Mouse (Mus musculus): ENCODE data around the gene Rtbdn.

Rtbdn gene

DNA sequence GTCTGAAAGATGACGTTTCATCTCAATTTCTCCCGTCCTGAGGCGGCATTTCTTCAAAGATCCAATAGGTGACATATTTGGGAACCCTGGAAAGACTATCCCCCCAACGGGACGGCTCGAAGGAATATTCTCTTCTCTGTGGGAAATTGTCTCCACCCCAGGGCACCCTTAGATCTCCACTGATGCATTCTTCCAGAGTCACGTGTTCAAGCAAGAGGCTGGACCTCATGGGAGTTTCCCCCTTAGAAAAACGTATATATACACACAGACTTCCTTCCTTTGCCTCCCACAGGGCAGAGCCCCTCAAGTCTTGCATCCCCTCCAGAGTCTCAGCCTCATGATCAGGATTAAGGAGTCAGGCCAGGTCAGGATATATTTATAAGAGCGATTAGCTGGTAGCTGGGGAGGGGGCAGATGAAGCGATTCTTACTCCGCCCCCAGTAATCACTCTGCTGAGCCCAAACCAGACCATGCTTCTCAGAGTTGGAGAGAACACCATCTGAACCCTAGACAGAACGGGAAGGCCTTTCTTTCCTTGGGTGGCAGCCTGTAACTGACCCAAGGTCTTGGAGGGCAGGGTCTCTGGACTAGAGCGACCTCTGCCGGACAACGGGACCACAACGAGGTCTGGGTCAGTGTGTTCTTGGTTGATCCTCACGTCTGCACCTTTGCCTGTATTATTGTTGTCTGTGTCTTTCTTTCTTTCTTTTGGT, at the start of gene Rtbdn:
TSS of gene Rtbdn (plus strand) at position 464 of the 713 bp plus-strand sequence.
- CTCF ChIA-PET = interaction anchor here in 1 of 4 experiments (0.7 to 1.0 kb wide), 3 partner anchors 16 to 287 kb away, joined by 3 read pairs; no protein-coding TSS in a partner anchor
- POLR2A ChIA-PET = interaction anchor here in 2 of 4 experiments (0.9 to 1.0 kb wide), 3 partner anchors 31 to 44 kb away, joined by 3 read pairs; no protein-coding TSS in a partner anchor

DNA sequence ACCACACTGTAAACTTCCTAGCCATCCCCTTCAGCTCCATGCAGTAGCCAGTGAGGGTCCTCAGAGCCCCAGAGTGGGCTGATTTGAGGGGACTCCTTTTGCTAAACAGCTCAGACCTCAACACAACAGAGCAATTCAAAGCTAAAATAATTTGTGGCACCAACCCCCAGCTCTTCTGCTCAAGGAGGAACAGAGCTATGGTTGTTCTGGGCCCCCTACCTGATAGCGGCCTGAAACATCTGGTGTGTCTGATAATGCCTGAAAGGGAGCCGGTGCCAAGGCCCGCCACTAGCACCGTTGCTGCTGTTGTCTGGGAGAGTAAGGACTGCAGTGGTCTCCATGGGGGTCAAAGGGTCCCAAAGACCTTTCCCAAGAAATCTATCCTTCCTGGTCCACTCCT, 45.7 kb upstream of the Rtbdn start:
- ChIA-PET CTCF (interaction anchor here in 1 of 4 experiments (0.6 to 1.0 kb wide), 3 partner anchors 12 to 253 kb away, joined by 3 to 4 read pairs (median 3); no protein-coding TSS in a partner anchor), POLR2A (interaction anchor here in 3 of 4 experiments (0.6 to 5.3 kb wide), 14 partner anchors 9 to 171 kb away, joined by 3 to 72 read pairs (median 3); partner anchors contain the start of genes Calr (in 1 of the 3), Dhps (in 1 of the 3) and Farsa (in 1 of the 3))

DNA sequence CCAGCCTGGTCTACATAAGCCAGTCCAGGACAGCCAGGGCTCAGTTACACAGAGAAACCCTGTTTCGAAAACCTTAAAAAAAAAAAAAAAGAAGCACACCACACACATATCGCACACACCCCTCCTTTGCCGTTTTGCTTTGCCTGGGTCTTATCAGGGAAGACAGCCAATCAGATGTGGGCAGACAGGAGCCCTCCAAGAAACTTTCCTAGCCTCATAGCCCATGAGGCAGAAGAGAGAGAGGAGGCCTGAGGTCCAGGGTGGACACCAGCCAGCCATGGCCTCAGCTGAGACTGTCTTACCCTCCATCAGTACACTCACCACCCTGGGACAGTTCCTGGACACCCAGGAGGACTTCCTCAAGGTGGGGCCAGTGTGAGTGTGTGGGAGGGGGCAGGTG, 45.0 kb upstream of the Rtbdn start, which contains the start of gene Klf1:
TSS of gene Klf1 (plus strand) at position 177 of the 400 bp plus-strand sequence.
- POLR2A ChIA-PET = interaction anchor here in 3 of 4 experiments (0.5 to 6.7 kb wide), 32 partner anchors 9 to 245 kb away, joined by 3 to 200 read pairs (median 14); partner anchors contain the start of genes Calr (in 2 of the 3), Gcdh (in 2 of the 3), Syce2 (in 2 of the 3) and Dhps (in 1 of the 3)
- CTCF ChIA-PET = interaction anchor here in 3 of 4 experiments (1.2 to 3.5 kb wide), 9 partner anchors 8 to 316 kb away, joined by 3 to 54 read pairs (median 12); partner anchors contain the start of genes Gcdh (in 2 of the 3) and Syce2 (in 1 of the 3)

GRCm38 (mm10) chr8:84902367-84902919, 44.3 kb upstream of the Rtbdn start:
- POLR2A ChIA-PET = interaction anchor here (0.5 to 6.7 kb wide), 100 partner anchors 9 to 570 kb away, joined by 3 to 200 read pairs (median 7); partner anchors contain the start of genes Gcdh (in 4 of the 4), Calr (in 3 of the 4), Rad23a (in 3 of the 4) and Dhps (in 2 of the 4)
- CTCF ChIA-PET = interaction anchor here (0.6 to 3.5 kb wide), 73 partner anchors 9 to 366 kb away, joined by 3 to 54 read pairs (median 5); partner anchors contain the start of genes Farsa (in 3 of the 4), Gcdh (in 3 of the 4), Syce2 (in 3 of the 4) and Calr (in 2 of the 4)

- ChIA-PET CTCF (interaction anchor here (0.5 to 3.5 kb wide), 102 partner anchors 9 to 837 kb away, joined by 3 to 54 read pairs (median 4); partner anchors contain the start of genes Farsa (in 3 of the 4), Gcdh (in 3 of the 4), Syce2 (in 3 of the 4) and Calr (in 2 of the 4)), POLR2A (interaction anchor here (0.5 to 6.7 kb wide), 141 partner anchors 8 to 1208 kb away, joined by 3 to 200 read pairs (median 5); partner anchors contain the start of genes Calr (in 4 of the 4), Gcdh (in 4 of the 4), Dhps (in 3 of the 4) and Rad23a (in 3 of the 4))
These were observed 43.7 kb upstream of the Rtbdn start for GRCm38 (mm10) chr8:84902920-84903661.

- ChIA-PET POLR2A (interaction anchor here (0.5 to 6.7 kb wide), 81 partner anchors 8 to 1842 kb away, joined by 3 to 200 read pairs (median 6); partner anchors contain the start of genes Calr (in 4 of the 4), Dhps (in 3 of the 4), Gcdh (in 3 of the 4) and Syce2 (in 3 of the 4)), CTCF (interaction anchor here (0.6 to 3.5 kb wide), 26 partner anchors 8 to 648 kb away, joined by 3 to 54 read pairs (median 7); partner anchors contain the start of genes Dand5 (in 1 of the 4), Gcdh (in 1 of the 4), Mast1 (in 1 of the 4) and Syce2 (in 1 of the 4))
These were observed 42.4 kb upstream of the Rtbdn start for GRCm38 (mm10) chr8:84904351-84904750.

GRCm38 (mm10) chr8:84907037-84907436, 39.8 kb upstream of the Rtbdn start:
- CTCF ChIA-PET = interaction anchor here in 3 of 4 experiments (0.6 to 2.3 kb wide), 5 partner anchors 22 to 1004 kb away, joined by 4 to 10 read pairs (median 8); no protein-coding TSS in a partner anchor
- POLR2A ChIA-PET = interaction anchor here in 3 of 4 experiments (0.8 to 6.7 kb wide), 19 partner anchors 7 to 164 kb away, joined by 3 to 200 read pairs (median 6); partner anchors contain the start of genes Calr (in 2 of the 3), Gcdh (in 2 of the 3), Junb (in 1 of the 3) and Rad23a (in 1 of the 3)

DNA sequence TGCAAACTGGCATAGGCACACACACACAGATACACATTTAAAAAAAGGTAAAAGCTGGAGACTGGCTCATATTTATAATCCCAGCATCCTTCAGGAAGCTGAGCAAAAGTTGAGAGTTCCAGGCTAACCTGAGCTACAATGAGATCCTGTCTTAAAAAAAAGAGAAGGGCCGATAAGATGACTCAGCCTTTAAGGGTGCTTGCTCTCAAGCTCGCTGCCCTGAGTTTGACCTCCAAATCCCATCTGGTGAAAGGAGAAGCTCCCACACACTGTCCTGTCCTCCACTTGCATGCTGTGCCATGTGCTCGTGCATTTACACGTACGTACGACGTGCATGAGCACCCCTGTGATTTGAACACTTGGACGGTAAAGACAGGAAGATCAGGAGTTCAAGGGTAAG, 39.3 kb upstream of the Rtbdn start:
- CTCF ChIA-PET = interaction anchor here in 3 of 4 experiments (0.6 to 2.3 kb wide), 9 partner anchors 14 to 1004 kb away, joined by 4 to 10 read pairs (median 5); partner anchors contain the start of gene Gcdh (in 1 of the 3)
- POLR2A ChIA-PET = interaction anchor here (0.8 to 6.7 kb wide), 31 partner anchors 7 to 255 kb away, joined by 3 to 200 read pairs (median 6); partner anchors contain the start of genes Calr (in 3 of the 4), Gcdh (in 3 of the 4), Farsa (in 1 of the 4) and Junb (in 1 of the 4)

DNA sequence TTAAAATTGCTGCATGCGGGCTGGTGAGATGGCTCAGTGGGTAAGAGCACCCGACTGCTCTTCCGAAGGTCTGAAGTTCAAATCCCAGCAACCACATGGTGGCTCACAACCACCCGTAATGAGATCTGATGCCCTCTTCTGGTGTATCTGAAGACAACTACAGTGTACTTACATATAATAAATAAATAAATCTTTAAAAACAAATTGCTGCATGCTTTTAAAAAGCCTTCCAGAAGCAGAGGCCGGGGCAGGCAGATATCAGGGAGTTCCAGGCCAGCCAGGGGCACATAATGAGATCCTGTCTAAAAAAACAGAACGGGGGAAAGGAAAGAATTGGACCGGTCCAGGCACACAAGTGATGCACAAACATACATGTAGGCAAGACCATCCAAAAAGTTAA, 38.8 kb upstream of the Rtbdn start:
- CTCF ChIA-PET = interaction anchor here in 3 of 4 experiments (0.6 to 2.3 kb wide), 14 partner anchors 14 to 1005 kb away, joined by 3 to 10 read pairs (median 4); partner anchors contain the start of gene Gcdh (in 1 of the 3)
- POLR2A ChIA-PET = interaction anchor here (0.6 to 6.7 kb wide), 56 partner anchors 7 to 953 kb away, joined by 3 to 200 read pairs (median 4); partner anchors contain the start of genes Calr (in 3 of the 4), Gcdh (in 3 of the 4), Dhps (in 2 of the 4) and Syce2 (in 2 of the 4)

DNA sequence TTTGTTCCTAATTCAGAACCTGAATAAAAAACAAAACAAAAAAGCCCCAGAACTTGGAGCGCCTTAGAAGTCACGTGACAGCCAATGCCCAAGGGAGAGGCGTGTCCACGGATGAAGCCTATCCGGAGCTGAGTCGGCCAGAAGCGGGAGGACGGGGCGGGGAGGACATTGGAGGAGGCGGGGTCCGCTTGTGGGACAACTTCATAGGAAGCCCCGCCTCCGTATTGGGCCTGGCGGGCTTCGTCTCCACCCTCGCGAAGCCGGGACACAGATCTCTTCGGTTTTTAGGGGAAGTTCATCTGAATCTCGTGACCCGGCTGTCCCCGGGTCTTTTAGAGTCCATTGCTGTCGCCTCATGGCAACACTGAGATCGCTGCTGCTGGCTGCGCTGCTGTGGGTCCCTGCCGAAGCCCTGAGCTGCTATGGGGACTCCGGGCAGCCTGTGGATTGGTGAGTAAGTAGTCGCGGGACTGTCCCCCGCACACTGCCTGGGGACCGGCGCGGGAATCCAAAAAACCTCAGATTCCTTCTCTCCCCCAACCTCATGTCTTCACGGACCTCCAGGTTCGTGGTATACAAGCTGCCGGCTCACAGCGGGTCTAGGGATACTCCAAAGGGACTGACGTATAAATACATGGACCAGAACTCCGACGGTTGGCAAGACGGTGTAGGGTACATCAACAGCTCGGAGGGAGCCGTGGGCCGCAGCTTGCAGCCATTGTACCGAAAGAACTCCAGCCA, 38.2 kb upstream of the Rtbdn start, which contains the start of gene Dnase2a:
TSS of gene Dnase2a (plus strand) at position 140 of the 741 bp plus-strand sequence.
- CTCF ChIA-PET = interaction anchor here (0.5 to 2.3 kb wide), 18 partner anchors 15 to 252 kb away, joined by 3 to 10 read pairs (median 3); partner anchors contain the start of genes Farsa (in 1 of the 4), Gcdh (in 1 of the 4) and Mast1 (in 1 of the 4)
- POLR2A ChIA-PET = interaction anchor here (0.5 to 6.7 kb wide), 64 partner anchors 6 to 1190 kb away, joined by 3 to 200 read pairs (median 4); partner anchors contain the start of genes Calr (in 3 of the 4), Dhps (in 3 of the 4), Gcdh (in 3 of the 4) and Farsa (in 2 of the 4)

GRCm38 (mm10) chr8:84909162-84909767, 37.5 kb upstream of the Rtbdn start:
- ChIA-PET CTCF (interaction anchor here (0.5 to 2.3 kb wide), 16 partner anchors 16 to 252 kb away, joined by 3 to 10 read pairs (median 3); partner anchors contain the start of genes Farsa (in 1 of the 4), Gcdh (in 1 of the 4) and Mast1 (in 1 of the 4)), POLR2A (interaction anchor here in 3 of 4 experiments (0.5 to 4.0 kb wide), 48 partner anchors 11 to 1191 kb away, joined by 3 to 33 read pairs (median 5); partner anchors contain the start of genes Calr (in 3 of the 3), Dhps (in 3 of the 3), Farsa (in 2 of the 3) and Gcdh (in 2 of the 3))

GRCm38 (mm10) chr8:84909949-84910348, 36.8 kb upstream of the Rtbdn start:
- CTCF ChIA-PET = interaction anchor here in 2 of 4 experiments (1.2 to 1.6 kb wide), 2 partner anchors 25 to 28 kb away, joined by 3 to 7 read pairs; partner anchors contain the start of gene Mast1 (in 1 of the 2)
- POLR2A ChIA-PET = interaction anchor here (0.5 to 4.0 kb wide), 16 partner anchors 10 to 207 kb away, joined by 3 to 33 read pairs (median 10); partner anchors contain the start of genes Calr (in 3 of the 4), Gcdh (in 2 of the 4), Dhps (in 1 of the 4) and Junb (in 1 of the 4)

DNA sequence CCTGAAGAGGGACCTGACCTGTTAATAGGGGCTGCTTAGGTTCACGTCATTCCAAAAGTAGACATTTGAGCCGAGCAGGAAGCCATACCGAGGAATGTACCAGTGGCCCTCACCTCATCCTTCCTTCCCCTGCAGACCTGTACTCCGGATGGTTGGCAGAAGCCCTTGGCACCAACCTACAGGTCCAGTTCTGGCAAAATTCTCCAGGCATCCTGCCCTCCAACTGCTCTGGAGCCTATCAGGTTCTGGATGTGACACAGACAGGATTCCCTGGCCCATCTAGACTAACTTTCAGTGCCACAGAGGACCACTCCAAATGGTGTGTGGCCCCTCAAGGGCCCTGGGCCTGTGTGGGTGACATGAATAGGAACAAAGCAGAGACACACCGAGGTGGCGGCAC, 36.2 kb upstream of the Rtbdn start:
- CTCF ChIA-PET = no interaction called here
- POLR2A ChIA-PET = interaction anchor here in 3 of 4 experiments (0.7 to 4.0 kb wide), 9 partner anchors 18 to 208 kb away, joined by 3 to 33 read pairs (median 6); partner anchors contain the start of genes Calr (in 2 of the 3), Dhps (in 1 of the 3), Gcdh (in 1 of the 3) and Tnpo2 (in 1 of the 3)

DNA sequence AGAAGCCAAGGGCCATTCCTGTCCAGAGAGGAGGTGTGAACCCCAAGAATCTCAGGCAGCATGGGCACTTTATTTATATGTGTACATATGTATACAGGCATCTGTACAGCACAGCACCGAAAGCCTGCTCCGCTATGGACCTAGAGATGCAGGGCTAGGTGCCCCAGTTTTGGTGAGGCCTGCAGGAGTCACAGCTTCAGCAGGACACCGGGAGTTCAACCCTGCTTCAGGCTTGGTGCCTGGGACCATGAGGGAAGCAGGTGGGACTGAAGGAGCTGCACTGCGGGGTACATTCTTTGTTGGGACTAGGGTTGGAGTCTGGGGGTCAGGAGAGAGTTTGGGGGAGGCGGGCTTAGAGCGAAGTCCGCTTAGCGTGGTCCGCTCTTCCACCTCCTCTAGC, 34.9 kb upstream of the Rtbdn start:
- ChIA-PET CTCF (interaction anchor here (0.6 to 2.9 kb wide), 7 partner anchors 8 to 98 kb away, joined by 3 to 25 read pairs (median 7); no protein-coding TSS in a partner anchor), POLR2A (interaction anchor here (0.5 to 7.6 kb wide), 33 partner anchors 7 to 248 kb away, joined by 3 to 200 read pairs (median 8); partner anchors contain the start of genes Gcdh (in 3 of the 4), Calr (in 2 of the 4), Klf1 (in 2 of the 4) and Tnpo2 (in 2 of the 4))

Data from embryonic stem cell, embryonic (primary cell).